Mouse (Mus musculus) layer of hippocampus, postnatal 10 days (tissue): ENCODE data around the gene App. TPM values are rescaled to one million over a fixed set of nuclear protein-coding genes. Genes with fewer than 3 reads are reported as not detected.

ENCODE experiments used
- DNase-seq, 2 experiments: peaks; one replicate each; pipeline ENCODE4 v3.0.0; 2021; ENCODE audit warnings: low spot score in 2 of 2
- total RNA-seq, 2 experiments: library from RNA; stranded (reverse); gene quantifications; 2 replicates each; pipeline ENCODE4 v1.2.3; 2021

The App gene
- total RNA-seq, 2 experiments from 2014 or later: 1,081 to 1,149 TPM

DNA sequence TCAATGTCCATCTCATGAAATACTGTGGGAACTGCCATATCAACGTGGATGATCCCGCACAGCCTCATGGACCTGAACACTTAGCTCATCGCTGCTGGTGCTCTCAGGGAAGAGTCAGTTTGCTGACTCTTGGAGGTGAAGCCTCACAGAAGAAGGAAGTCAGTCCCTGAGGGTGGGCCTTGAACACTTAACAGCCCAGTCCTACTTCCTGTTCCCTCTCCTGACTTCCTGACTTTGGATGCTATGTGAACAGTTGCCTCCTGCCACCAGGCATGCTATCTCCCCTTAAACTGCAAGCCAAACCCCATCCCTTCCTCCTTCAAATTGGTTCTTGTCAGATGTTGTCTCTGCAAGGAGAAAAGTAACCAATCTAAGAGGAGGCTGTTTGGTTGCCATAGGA, 188.2 kb downstream of the App start:
- no peak for DNase-seq

DNA sequence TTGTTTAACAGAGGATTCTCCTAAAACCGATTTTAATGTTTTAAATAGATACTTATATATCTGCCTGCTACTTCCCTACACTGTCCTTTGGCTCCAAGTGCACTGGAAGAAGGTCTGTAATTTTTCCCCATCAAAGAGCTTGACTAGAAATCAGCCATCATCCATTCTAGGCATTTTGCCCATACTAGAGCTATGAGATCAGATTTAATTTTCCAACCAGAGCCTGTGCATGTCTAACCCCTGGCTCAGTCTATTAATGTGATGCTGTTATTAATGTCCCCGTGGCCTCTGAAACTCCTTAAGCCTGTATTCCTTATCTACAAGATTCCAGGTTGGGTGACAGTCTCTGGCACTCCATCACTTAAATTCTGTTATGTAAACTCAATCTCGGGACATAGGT, 190.1 kb downstream of the App start:
- no peak for DNase-seq

DNA sequence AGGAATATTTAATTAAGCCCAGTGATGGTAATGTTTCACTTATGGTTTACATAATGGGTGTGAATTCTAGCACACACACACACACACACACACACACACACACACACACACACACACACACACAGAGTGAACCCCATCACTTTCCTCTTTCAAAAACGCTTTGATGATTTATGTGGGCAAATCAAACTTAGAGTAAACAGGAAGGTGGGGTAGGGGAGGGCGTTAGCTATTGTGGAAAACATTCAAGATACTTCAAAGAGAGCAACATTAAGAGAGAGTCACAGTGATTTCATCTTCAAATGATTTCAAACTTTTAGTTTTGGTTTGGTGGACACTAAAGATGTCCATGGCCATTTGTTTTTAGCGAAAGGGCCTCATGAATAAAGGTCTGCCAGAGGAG, 191.0 kb downstream of the App start:
- no peak for DNase-seq

DNA sequence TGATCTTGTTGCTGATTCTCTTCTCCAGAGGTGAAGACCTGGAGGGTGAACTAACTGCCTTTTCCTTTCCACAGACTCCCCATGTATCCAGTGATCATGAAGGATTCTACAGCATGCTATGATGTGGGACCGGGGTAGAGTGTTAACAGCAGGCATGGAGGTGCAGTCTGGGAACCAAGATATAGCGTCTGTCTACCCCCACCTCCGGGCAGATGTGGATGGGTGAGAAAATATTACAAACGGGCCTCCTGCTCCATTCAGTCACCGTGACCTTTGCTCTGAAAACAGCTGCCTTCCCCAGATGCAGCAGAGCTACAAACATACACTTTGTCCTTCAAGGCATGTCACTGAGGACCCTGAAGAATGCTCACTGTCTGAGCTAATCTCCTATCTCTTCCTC, 195.0 kb downstream of the App start:
- DNase-seq: no peak

DNA sequence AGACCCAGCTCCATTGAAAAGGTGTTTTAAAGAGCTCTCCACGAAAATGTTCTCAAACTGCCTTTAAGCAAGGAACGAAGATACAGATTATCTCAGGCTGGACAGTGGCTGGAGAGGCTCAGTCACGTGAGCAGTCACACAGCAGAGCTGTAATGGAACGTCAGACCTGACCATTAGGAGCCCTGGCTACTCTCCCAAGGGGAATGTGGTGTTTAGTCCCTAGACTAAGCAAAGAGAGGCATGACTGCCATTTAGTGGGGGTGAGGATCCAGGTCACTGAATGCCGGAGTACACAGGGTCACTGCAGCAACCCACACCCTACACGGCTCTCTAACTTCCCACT, 199.4 kb downstream of the App start:
- DNase-seq: no peak

DNA sequence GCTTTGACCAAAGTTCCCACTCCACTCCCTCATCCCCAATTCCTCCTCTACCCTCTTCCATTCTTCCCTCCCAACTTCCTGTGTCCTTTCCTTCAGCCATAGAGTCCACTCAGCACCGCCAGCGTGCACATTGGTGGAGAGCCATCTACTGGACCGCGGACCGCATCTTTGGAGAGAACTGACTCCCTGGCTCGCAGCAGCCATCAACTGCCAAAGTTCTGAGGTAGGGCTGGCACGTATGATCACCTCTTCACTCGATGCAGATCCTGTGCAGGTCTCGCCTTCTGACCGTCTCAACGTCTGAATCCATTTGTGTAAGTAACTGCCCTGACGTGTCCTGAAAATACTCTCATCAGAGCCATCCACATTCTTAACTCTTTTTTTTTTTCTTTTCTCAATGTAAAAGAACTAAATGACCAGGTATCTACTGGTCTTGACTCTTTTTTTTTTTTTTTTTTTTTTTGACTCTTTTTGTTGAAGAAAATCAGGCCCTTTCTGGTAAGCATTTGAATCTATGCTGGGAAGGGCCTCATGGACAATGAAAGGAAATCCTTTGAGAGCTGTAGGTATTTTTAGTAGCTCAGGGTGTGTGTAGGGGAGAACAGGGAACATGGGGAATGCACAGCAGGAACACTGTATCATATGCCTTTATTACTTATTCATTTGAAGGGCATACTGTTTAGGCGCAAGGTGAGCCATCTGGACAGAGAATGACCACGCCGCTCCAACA, 200.0 kb downstream of the App start:
- DNase-seq: no peak

DNA sequence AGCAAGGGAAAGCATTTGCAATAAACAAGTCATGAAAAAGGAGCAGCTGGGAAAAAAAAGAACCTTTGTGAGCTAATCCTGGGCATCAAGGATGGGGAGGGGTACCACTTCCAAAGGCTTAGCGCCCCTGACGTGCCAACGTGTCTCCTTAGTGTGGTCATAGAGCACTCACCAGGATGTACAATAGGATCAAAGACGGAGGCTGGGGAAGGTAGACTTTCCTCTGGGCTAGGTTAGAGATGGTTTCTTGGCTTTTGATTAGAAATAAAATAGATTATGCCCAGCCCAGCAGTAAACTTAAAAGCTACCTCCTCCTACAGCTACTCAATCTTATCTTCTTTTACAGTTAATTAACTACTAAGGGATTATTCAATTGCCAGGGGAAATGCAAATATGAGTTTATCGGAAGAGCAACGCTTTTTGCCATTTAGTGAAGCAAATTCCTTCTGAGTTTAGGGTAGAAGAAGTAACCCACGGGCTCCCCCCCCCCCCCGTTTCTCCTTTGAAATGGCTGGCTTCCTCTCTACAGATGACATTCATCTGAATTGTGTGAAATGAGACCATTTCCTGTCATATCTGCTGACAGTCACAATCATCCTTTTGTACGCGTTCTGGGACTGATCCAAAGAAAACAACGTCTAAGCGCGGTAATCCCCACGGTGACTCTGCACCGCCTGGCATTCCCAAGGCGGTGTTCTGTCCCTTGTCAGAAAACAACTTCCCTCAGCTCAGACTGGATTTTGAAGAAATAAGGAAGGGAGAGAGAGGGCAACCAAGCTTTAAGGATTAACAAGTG, 201.8 kb downstream of the App start:
- DNase-seq: no peak

DNA sequence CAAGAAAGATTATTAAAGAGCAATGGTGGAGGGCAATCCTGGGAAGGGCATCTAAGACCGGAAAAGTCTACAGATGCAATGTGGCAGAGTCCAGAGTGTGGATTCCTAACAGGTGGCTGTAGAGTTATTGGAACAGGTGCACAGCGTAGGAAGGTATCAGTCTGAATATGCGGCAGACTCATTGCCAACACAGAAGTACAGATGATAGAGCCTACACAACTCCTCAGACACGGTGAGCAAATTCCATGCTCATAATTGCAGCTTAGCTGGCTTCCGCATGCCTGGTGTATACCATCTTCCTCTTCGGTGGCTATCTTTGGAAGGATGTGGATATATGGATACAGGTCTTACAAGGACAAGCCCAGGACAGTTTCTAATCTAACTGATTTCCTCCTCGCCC, 204.5 kb downstream of the App start:
- no peak for DNase-seq

DNA sequence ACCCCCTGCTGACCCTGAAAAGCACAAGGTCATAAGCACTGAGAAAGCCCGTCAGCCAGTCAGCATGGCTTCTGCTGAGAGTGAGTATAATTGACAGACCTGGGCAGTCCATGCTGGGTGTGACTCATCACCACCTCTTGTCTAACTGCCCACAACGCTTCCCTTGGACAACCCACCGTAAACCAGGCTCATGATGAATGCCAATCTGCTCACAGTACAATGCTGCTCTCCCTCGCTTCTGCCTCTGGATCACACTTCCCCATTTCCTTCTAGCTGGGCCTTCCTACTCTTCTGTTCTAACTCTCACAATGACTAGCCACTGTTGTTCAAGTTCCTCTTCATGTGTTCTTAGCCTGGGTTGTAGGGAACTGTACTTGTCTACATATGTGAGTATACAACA, 206.6 kb downstream of the App start:
- DNase-seq: no peak

DNA sequence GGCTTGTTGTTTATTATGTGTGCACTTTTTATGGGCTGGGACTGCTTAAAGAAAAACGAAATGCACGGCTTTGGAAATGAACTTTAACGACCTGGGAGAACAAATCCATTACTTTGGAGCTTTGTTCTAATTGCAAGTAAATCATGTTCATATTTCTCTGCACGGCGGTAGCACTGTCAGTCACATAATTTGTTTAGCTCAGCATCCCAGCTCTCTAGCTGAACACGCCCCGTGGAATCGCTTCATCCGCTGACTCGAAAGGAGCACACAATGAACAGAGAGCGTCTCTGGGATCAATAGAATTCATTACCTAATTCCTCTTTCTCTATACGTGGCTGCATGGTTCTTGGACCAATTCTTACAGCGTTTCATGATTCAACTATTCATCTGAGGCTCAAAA, 207.5 kb downstream of the App start:
- DNase-seq: no peak

DNA sequence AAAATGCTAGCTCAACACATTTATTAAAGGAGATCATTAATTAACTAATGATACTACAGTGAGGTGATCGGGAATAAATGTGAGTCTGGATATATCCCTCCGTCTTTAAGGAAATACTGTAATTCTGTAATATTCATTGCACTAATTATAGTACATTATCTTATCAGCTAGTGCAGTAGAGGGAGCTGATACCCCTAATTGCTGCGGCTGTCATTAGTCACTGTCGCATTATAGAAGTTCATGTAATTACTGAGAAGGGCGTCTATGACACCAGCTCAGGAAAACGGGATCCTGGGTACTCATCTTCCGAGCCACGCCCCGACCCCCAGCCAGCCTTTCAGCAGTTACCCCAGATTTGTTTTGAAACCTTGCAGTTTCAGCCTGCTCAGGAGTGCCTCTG, 209.6 kb downstream of the App start:
- DNase-seq: no peak

DNA sequence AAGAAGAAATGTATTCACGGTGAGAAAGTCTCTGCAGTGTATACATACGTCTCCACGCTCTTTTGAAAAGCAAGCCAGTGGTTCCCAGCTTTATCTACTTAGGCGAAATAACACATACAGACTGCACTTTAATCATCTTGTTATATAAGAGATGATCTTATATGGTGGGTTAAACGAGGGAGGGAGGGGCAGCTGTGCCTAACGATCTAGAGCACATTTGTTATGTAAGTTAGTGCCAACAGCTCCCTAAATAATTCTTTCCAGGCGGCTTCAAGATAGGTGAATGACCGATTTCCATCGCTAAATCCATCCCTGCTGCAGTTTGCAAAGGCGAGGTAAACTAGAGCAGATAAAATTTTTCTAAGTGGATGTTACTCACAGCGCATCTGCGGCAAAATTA, 210.0 kb downstream of the App start:
- DNase-seq: no peak

DNA sequence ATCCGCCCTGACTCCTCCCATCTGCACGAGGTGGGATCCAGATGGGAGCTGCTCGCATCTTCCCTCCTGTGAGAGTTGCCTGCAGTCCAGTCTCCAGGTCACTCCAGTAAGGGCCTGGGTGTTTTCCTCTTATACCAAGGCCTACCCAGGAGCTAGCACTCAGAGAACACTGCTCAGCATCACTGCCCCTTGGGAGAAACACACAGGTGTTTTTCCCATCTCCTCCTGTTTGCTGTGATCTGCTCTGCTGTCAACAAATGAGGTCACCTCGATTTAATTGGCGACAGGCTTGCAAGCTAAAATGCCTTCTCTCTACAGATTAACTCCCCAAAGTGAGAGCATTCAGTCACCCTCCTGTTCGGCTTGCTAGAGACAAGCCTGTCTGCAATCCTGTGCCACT, 216.3 kb downstream of the App start:
- no peak for DNase-seq

DNA sequence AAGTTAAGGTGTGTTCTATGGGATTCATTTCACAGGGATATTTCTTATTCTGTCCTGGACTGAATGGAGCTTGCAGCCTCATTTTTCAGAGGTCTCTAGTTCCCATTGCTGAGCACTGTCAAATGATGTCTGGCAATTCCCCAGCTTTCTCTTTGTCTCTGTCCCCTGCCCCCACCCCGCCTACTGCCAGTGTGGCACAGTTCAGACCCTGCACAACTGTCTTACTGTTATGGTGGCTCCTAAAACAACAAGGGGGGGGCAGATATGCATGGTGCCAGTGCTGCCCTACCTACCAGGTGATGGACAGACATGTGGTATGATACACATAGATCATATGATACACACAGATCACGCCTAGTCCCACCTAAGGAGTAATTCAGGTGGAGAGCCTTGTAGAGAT, 216.9 kb downstream of the App start:
- no peak for DNase-seq

DNA sequence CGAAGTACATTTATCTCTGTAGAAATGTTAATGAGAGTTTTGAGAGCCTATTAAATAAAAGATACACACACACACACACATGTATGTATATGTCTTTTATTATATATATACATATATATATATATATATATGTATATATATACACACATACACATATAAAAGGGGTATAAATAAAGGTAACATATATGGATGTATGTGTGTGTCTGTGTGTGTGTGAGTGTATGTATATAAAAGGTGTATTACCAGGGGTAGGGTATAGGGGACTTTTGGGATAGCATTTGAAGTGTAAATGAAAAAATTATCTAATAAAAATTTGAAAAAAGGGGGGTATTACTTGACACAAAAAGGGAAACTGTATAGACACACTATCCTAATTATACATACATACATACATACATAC, 217.7 kb downstream of the App start:
- DNase-seq: no peak

DNA sequence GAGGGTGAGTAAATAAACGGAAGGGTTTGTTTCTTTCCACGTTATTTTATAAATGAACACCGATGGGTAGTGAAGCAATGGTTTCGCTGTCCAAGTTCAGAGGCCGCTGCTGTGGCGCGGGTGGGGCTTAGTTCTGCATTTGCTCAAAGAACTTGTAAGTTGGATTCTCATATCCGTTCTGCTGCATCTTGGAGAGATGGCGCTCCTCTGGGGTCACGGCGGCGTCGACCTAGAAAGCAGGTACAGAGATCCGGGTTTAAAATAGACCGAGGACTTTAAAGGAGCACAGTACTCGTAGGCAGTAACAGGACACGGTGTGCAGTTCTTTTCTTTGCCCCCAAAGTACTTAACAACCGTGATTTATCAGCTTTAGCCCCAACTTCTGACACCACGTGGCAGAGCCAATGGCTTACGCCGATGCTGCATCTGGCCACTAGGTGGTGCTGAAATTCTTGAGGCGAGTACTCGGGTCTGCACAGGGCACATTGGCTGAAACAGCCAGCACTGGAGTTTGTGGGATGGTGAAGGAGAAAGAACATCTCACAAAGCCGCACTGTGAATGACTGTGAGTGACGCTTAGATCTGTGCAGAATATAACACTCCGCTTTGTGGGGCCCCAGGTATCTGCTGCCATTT, 218.2 kb downstream of the App start:
- peak; percentile 91 to 92 for DNase-seq

DNA sequence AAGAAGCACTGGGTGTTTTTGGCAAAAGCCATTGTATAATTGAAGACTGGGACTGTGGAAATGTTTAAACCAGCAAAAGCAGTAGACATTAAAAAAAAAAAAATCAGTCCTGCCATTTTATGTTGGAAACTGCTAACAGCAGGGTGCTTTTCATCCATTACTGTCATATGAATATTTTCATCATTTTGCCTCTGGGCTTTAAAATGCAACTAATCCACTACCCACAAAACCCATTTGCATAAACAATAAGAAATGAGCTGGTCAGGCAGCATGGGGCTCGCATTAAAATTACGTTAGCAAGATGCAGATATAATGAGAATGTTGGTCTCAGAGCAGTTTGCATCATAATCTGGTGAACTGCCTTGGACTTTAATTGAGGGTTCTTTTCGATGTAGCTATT, 242.5 kb downstream of the App start:
- no peak for DNase-seq

DNA sequence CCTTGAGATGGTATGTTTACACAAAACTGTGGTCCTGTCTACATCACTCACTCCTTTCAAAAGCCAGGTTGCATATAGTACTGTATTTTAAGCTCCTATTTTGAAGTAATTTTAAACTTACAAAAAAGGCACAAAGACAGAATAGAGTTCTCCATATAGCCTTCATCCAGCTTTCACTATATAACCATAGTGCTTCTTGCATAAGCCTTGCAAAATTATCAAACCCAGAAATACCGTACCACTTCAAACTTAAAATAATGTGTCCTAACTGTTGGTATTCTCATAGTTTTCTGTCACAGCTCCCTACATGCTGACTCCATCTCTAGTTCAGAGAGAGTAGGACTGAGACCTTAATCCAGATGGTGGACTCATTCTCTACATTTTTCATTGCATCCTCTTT, 245.7 kb downstream of the App start:
- DNase-seq: no peak

DNA sequence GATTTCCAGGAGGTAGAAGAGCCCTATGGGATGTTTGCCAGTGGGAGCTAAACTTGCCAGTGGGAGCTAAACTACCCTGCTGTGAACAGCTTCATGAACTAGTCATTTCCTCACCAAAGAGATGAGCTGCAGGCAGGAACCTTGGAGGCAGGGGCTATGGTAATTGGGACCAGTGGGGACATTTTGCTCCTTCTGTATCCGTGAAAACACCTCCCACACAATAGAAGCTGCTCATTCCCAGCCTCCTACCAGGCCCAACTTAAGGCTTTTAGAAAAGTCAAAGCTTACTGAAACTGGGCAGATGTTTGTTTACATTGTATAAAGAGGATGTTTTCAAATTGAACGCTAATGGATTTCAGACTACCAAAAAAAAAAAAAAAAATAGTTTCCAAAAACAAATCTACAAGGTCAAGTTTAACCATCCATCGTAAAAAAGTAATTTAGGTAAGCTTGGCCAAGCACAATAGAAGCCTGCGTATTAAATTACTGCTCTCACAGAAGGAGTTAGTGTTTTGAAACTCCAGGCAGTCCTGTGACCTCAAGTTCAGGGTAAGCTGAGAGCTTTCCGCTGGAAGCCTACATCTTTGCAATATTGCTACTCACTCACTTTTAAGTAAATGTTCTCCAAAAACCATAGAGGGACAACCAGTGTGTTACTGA, 253.8 kb downstream of the App start:
- DNase-seq: no peak

DNA sequence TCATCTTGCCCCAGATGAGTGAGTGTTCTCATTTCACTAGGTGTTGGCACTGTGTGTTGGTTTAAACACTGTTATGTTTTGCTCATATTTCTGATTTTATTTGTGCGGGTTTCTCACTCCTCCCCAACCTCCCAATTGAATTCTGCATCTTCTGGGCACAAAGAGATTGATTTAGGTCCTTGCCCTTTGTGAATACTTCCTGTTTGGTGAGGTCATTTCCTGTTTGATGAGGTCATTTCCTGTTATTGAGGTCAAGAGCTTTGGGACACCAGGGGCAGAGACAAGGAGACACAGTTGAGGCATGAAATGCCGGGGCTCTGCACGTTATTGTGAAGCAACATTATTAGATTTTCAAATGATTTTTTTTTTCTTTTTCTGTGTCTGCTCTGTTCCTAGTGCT, 254.5 kb downstream of the App start:
- no peak for DNase-seq

DNA sequence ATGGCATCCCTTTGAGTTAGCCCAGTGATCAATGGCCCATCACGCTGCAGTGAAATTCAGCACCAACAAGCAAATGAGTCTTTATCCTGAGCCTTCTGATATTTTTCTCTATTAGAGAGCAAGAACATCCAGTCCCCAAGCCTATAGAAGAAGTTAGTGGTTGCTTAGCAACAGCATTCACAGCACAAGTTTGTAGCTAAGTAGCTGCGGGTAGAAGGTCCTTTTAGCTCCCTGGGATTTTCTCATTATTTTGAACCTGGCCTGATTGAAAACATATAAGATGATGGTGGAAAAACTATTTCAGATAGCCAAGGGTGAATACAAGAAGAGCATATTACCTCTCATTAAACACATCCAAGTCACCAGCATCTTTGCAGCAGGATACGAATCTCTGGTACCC, 256.8 kb downstream of the App start:
- DNase-seq: no peak
